Mouse (Mus musculus) kidney, adult 8-10 months (tissue): Measurements from ENCODE around the gene Romo1.
A peak's percentile ranks its signal among the peaks of the same experiment; 100 is the strongest.
"Not testable (repeated sequence)": the region's sequence is repeated elsewhere in the genome, so short reads cannot be mapped to it uniquely, and the experiment has no call there.

ENCODE experiments used
- DNase-seq, 2 experiments: peaks; one replicate each; pipeline ENCODE4 v3.0.0; 2022

Romo1 gene

DNA sequence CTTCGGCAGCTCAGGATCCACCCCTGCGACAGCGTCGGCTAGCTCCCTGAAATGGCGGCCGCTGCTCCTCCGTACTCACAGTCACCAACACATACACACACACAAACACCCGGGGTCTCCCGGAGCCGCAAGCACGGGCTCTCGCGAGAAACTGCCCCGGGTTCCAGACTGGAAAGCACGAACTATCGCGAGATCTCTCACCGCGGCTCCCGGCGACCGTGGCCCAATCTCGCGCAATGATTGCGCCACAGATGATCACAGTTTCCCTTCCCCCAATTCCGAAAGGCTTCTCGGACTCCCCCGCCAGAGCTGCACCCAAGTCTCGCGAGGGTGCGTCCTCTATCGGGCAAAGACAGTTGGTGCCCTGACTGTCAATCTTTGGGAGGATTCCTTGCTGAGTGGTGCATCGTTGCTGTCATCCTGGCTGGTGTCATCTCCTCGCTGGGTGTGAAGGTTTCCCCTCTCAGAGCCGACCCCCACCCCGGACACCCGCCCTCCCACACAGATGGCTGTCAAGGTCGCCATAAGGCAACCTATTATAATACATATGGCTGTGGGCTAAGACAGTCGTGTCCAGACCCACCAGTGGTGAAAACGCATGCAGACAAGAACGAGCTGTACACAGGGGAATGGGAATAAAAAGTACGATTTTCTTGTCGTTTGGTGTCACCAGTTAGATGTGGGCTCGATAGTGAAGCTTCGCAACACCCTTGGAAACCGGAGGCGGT, 36.4 kb downstream of the Romo1 start, which contains the start of gene Rbm39:
Rbm39 (minus strand) TSS at position 145 of the 728 bp plus-strand sequence.
- peak; percentile 99 to 100 for DNase-seq

DNA sequence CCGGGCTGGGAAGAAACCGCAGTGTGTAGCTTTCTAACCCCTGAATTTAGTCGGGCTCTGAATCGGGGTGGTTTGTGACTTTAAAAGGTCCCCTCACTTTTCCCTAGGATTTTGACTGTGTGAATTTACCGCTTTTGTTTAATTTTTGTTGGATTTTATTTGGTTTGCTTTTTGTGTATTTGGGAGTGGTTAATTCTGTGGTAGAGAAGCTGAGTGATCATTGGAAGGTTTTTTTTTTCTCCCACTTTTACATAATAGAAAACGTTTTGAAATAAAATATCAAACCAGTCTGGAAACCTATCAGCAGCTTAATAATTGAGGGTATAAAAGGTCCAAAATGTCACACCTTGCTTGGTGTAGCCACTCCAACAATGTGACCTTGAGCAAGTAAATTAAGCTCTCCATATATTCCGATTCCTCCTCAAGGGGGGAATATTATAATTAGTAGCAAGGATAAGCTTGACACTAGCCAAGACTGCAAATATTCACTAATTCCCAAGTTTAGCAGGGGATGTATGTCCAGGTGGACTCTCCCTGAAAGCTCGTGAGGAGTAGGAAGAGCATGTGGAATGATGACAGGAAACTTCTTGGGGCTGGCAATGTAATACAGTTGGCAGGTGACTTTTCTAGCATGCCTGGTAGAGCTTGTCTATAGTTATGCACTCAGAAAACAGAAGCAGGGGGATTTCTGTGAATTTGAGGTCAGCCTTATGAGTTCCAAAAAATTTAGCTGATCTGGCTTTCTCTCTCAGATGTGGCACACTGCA, 37.2 kb downstream of the Romo1 start:
- DNase-seq: no peak

DNA sequence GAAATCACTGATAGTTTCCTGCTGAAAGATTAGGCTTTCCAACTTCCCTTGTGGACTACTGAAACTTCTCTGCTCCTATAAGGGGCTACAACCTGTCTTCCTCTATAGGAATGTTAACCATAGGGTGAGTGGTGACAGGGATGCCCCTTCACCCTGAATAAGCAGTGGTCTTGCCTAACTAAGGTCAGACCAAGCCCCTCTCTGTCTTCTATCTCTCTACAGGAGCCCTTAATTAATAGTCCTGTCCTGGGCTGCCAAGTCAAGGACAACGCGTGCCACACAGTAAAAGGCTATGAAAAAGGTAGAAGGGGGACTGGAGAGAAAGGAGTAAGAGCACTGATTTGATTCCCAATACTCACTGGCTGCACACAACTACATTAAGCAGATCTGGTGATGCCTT, 37.8 kb downstream of the Romo1 start:
- no peak for DNase-seq

DNA sequence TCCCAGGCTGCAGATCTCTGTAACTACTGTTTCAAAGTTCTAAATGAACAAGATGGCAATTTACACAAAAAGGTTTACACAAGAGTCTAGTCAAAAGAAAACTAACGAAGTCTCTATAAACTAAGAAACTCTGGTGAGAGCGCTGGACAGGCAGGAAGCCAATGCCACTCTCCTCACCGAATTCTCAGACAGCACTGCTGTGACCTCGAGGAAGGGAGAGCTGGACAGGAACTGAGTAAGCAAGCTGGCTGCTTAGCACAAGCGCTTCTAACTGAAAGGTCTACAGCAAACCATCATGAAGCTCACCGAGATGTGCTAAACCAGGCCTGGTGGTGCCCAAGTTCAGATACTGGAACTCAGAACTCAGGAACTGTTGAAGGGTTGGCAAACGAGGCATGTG, 45.4 kb downstream of the Romo1 start:
- DNase-seq: not testable (repeated sequence)

DNA sequence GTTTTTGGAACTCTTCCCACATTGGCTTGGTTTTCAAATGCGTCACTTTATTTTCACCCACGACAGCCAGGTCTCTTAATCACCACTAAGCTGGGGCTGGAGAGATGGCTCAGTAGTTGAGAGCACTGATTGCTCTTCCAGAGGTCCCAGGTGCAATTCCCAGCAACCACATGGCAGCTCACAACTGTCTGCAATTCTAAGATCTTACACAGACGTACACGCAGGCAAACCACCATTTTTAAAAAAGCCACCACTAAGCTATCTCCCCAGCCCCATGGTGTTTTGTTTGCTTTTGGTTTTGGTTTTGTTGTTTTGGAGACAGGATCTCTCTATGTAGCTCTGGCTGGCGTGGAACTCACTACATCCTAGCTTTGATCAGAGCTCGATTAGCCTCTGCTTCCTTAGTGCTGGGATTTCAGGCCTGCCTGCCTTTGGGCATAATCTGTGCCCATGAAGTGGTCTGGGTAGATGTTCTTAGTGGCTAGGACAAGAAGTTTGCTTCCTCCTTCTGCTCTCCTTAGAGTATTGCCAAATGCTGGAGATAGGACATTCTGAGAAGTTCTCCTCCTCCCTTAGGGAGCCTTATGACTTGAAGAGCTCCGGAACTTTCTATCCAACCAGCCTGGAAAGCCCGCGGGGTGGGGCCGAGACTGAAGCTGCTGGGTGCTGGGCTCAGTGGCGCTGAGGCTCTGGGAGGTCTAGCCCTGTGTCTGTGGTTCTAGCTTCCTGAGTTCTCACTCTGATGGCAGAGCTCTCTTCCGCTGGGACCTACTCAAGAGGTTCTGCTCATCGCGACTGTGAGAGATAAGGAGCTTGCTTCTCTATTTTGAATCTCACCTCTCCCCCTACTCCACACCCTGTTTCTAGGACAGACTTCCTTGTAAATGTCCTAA, 46.4 kb downstream of the Romo1 start:
- no peak for DNase-seq

DNA sequence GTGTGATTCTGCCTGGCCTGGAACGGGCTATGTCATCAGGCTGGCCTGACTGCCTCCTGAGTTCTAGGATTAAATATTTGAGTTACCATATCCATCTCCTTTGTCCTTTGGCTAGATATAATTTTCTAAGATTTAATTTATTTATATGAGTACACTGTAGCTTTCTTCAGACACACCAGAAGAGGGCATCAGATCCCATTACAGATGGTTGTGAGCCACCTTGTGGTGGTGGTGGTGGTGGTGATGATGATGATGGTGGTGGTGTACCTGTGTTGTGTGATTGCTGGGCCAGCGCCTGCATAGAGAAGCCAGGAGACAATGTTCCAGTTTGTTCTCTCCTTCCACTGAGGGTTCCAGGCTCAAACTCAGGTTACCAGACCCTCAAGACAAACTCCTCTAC, 47.7 kb downstream of the Romo1 start:
- no peak for DNase-seq

DNA sequence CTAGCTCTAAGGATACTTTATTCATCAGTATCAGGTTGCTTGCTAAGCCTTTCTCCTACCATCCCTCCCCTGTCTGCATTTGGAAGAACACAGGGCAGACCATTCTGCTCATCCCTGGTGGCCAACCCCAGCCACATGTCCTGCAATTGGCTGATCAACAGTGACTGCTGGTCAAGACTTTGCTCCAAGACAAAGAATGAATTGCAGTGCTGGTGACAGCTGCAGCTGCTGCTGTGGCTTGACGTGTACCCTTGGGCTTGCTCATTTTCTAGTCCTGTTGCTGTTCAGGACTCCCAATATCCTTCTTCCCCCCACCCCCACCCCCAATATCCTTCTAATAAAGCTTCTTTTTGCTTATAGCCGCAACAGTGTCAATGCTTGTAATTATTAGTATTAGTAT, 48.2 kb downstream of the Romo1 start:
- DNase-seq: no peak

DNA sequence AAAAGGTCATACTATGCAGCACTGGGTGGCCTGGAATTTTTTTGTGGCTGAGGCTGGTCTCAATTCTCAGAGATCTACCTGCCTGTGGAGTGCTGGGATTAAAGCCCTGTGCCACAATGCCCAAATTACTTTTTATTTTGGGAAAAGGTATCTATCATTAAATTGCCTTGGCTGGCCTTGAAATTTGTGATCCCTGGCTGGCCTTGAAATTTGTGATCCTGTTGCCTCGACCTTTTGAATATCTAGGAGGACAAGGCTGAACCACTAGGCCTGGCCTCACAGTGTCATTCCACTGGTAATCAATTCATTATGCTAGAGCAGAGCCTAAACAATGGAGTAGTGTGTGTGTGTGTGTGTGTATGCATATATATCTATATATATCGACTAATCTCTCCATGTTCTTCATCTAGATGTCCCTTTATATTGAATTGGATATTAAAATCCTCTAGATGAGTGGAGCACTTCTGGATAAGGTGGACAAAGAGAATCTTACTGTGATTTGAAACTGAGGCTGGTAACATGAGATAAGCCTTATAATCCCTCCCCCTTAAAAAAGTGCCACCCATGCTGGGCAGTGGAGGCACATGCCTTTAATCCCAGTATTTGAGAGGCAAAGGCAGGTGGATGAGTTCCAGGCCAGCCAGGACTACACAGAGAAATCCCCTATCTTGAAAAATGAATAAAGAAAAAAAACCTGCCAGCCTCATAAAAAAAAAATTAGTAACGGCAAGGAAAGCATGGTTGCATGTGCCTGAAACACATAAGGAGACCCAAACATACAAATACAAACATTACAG, 49.4 kb downstream of the Romo1 start:
- DNase-seq: no peak

DNA sequence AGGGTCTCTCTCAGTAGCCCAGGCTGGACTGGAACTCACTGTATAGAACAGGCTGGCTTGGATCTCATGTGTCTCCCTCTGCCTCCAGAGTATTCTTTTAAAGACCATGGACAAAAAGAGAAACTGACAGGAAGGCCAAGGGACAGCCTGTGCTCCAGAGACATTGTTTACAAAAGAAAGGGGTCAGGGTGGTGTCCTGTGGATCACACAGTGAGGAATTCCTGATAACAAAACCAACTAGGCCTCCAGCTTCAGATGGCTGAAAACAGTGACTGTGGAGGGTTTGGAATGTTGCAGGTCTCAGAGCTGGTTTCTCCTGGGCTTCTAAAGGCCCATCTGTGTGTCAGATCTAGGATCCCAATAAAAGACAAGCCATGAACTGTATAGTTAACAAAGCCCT, 50.7 kb downstream of the Romo1 start:
- no peak for DNase-seq
